Mouse (Mus musculus): ENCODE data around the gene Cep112. TPM values are rescaled to one million over a fixed set of nuclear protein-coding genes. Genes with fewer than 3 reads are reported as not detected.

The Cep112 gene
- polyA plus RNA-seq, 1 experiment, result not detected

DNA sequence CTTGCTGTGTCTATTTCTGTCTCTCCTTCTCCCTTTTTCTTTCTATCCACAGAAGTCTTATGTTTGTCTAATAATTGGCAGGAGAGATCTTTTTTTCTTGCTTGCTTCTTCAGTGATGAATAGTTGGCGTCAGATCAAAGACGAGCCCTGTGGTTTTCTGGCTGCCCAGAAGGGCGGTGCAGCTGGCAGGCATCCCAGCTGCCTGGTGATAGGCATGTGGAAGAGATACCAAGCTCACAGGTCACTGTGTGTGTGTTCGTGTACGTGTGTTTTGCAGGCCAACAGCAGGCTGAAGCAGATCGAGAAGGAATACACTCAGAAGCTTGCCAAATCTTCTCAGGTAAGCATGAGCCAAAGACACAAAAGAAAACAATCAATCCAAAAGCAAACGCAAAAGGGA is 327.3 kb downstream of the Cep112 start:
- H3K9me3 ChIP-seq (ENCODE audit: control insufficient read depth, low read length), result no peaks in the 10 kb centered on the region
- TF ChIP-seq GATA1 (IDR thresholded peaks at IDR 0.05; ENCODE audit: low read length), result no peak
- no peak for TF ChIP-seq TAL1 (IDR thresholded peaks at IDR 0.05; ENCODE audit: low read length)
- no peaks in the 10 kb centered on the region for H3K36me3 ChIP-seq (ENCODE audit: control insufficient read depth)
- no peaks in the 10 kb centered on the region for H3K27me3 ChIP-seq (ENCODE audit: control insufficient read depth)
- H3K4me1 ChIP-seq (ENCODE audit: control insufficient read depth), result no peaks in the 10 kb centered on the region
- H3K4me3 ChIP-seq (replicated peaks), result no peak overlapping the region

DNA sequence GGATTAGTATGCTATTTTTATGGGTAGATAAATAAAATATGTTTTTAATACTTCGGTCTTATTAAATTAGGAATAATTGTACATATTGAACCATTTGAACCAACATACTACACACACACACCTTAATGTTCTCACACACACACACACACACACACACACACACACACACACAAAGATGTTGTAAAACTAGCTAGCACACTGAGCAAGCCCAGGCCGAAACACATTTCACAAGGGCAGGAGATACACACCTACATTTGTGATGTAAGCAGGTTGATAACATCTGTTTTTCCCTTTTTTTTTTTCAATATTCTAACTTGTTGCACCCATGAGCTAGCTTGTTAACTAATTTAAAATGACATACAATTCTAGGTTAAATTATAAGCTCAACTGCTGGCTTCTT is 327.8 kb downstream of the Cep112 start:
- Histone ChIP-seq H3K4me3 (replicated peaks) (no peak overlapping the region), H3K36me3 (ENCODE audit: control insufficient read depth) (no peaks in the 10 kb centered on the region), H3K9me3 (ENCODE audit: control insufficient read depth, low read length) (no peaks in the 10 kb centered on the region), H3K4me1 (ENCODE audit: control insufficient read depth) (no peaks in the 10 kb centered on the region), H3K27me3 (ENCODE audit: control insufficient read depth) (no peaks in the 10 kb centered on the region)
- TF ChIP-seq GATA1 (IDR thresholded peaks at IDR 0.05; ENCODE audit: low read length), result no peak
- no peak for TF ChIP-seq TAL1 (IDR thresholded peaks at IDR 0.05; ENCODE audit: low read length)

DNA sequence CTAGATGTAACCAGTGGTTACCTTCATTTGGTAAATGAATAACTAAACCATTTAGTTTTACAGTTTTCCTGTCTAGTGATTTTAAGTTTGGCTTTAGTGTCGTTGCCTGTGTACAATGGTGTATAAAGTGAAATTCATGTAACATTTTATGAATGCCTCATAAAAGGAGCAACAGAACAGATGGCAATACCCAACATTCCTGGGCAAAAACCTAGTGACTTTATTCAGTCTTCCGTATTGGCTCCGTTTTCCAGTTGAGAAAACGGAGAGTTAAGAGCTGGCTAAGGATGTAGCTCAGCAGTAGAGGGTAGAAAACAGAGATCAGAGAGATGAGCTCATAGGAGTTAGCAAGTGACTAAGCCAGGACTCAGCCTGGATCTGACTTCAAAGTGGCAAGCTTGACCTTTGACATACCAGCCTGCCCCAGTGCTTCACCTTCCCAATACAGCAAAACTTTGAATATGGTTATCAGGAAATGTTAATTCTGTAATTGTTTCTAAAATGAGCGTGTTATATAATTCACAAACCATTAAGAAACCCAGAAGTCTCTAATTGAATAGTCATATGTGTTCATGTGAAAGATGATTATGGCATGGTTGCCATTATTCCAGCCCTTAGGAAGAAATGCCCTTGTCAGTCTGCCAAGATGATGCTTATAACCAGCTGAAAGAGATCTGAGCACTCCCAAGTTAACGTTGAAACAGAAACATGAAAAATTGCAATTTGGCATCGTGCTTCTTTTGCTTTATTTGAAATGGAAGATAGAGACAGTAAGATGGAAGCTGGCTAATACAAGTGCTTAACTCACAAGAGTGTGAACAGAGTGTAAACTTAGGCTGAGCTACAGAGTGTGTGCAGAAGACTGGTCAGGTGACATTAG is 328.6 kb downstream of the Cep112 start:
- Histone ChIP-seq H3K36me3 (ENCODE audit: control insufficient read depth) (no peaks in the 10 kb centered on the region), H3K9me3 (ENCODE audit: control insufficient read depth, low read length) (no peaks in the 10 kb centered on the region), H3K4me3 (replicated peaks) (no peak overlapping the region), H3K27me3 (ENCODE audit: control insufficient read depth) (no peaks in the 10 kb centered on the region), H3K4me1 (ENCODE audit: control insufficient read depth) (no peaks in the 10 kb centered on the region)
- no peak for TF ChIP-seq GATA1 (IDR thresholded peaks at IDR 0.05; ENCODE audit: low read length)
- no peak for TF ChIP-seq TAL1 (IDR thresholded peaks at IDR 0.05; ENCODE audit: low read length)

DNA sequence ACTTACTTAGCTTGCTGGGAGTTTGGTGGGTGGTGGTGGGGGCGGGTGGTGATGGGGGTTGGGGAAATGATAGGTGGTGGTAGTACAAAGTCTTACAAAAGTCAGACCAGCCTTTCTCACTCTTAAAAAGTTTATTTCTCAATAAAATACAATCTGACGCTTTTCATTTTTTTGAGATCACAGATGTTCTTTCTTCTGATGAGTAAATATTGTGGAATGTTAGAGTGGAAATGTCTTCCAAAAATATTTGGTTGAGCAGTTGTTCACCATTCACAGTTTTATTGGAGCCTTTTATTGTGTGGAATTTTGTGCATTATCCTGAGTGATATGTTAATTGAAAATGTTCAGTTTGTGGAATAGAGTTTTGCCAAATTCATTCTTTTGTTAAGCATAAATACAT is 332.2 kb downstream of the Cep112 start:
- H3K4me1 ChIP-seq (ENCODE audit: control insufficient read depth), result no peaks in the 10 kb centered on the region
- no peak overlapping the region for H3K4me3 ChIP-seq (replicated peaks)
- H3K27me3 ChIP-seq (ENCODE audit: control insufficient read depth), result no peaks in the 10 kb centered on the region
- no peaks in the 10 kb centered on the region for H3K36me3 ChIP-seq (ENCODE audit: control insufficient read depth)
- TF ChIP-seq TAL1 (IDR thresholded peaks at IDR 0.05; ENCODE audit: low read length) (no peak), GATA1 (IDR thresholded peaks at IDR 0.05; ENCODE audit: low read length) (no peak)
- H3K9me3 ChIP-seq (ENCODE audit: control insufficient read depth, low read length), result no peaks in the 10 kb centered on the region

DNA sequence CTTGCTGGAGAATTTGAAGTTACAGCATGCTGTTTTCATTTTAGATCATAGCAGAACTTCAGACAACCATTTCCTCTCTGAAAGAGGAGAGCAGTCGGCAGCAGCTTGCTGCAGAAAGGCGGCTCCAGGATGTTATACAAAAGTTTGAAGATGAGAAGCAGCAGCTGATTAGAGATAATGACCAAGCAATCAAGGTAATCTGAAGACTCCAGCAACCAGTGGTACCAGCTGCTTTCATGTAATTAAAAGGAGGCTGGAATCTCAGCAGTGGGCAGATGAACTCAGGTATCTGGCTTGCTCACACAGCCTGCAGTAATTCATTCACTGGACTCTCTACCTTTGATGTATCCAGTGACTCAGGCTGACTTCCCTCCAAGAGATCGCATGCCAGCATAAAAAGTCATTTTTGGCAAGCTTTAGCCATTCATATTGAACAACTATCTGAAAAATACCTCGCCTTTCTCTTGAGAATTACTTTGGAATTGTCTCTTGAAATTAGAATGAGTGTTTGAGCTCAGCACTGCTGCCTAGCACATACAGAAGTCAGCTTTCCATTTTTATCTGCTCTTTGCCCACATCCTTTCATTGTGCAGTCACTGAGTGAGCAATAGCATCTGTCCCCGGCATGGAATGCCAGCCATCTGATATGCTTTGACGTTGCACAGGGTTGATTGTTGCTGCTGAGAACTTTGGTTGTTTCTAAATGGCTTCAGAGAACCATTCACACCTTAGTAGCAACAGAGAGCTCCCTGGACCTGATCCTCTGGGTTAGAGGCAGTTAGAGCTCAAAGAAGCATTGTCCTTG is 332.8 kb downstream of the Cep112 start:
- H3K36me3 ChIP-seq (ENCODE audit: control insufficient read depth), result no peaks in the 10 kb centered on the region
- TF ChIP-seq GATA1 (IDR thresholded peaks at IDR 0.05; ENCODE audit: low read length) (no peak), TAL1 (IDR thresholded peaks at IDR 0.05; ENCODE audit: low read length) (no peak)
- no peaks in the 10 kb centered on the region for H3K9me3 ChIP-seq (ENCODE audit: control insufficient read depth, low read length)
- H3K4me3 ChIP-seq (replicated peaks), result no peak overlapping the region
- no peaks in the 10 kb centered on the region for H3K27me3 ChIP-seq (ENCODE audit: control insufficient read depth)
- H3K4me1 ChIP-seq (ENCODE audit: control insufficient read depth), result no peaks in the 10 kb centered on the region

DNA sequence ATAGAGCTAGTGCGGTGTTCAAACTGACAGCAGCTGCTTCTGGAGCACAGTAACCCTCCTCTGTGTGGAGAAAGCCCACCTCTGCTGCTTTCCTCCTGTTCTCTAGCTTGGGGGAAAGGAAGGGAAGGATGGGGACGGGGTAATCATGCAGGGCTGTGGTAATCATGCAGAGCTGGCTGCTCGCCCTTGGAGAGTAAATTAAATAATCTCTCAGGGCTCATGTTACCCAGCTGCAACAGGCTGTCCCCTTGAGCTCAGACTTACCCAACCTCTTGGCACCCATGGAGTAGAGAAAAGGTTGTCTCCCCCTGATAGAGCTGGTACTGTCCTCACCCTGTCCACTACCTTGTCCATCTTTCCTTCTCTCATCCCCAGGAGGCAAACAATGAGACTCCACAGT is 345.1 kb downstream of the Cep112 start:
- H3K4me3 ChIP-seq (replicated peaks), result no peak overlapping the region
- TF ChIP-seq TAL1 (IDR thresholded peaks at IDR 0.05; ENCODE audit: low read length) (no peak), GATA1 (IDR thresholded peaks at IDR 0.05; ENCODE audit: low read length) (no peak)
- no peaks in the 10 kb centered on the region for H3K36me3 ChIP-seq (ENCODE audit: control insufficient read depth)
- H3K9me3 ChIP-seq (ENCODE audit: control insufficient read depth, low read length), result no peaks in the 10 kb centered on the region
- no peaks in the 10 kb centered on the region for H3K27me3 ChIP-seq (ENCODE audit: control insufficient read depth)
- no peaks in the 10 kb centered on the region for H3K4me1 ChIP-seq (ENCODE audit: control insufficient read depth)

DNA sequence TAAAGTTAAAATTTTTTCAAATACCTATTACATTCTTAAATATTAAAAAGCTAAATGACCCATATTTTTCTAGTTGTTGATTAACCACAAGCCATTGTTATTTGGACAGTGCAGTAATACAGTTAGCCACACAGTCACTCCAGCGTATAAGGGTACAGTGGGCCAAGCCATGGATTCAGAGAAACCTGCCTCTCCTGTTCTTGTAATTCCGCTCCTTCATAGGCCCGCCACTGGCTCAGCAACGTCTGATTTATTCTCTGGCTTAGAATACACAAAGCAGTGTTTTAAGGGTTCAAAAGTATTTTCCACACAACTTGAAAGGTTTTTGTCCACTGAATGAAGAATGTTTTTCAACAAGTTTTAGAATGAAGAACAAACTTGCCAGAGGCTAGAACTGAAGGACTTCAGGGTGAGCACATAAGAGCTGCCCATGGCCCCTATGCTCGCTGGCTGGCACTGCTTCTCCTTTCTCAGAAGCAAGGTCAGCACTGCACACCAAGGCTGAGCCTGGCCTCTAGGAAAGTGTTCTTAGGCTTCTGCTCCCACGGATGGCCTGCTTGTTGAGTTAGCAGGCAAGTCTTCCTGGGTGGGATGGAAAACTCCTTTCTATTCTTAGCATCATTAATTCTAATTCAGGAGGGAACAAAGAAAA is 349.2 kb downstream of the Cep112 start:
- TF ChIP-seq TAL1 (IDR thresholded peaks at IDR 0.05; ENCODE audit: low read length) (no peak), GATA1 (IDR thresholded peaks at IDR 0.05; ENCODE audit: low read length) (no peak)
- no peaks in the 10 kb centered on the region for H3K4me1 ChIP-seq (ENCODE audit: control insufficient read depth)
- H3K27me3 ChIP-seq (ENCODE audit: control insufficient read depth), result no peaks in the 10 kb centered on the region
- H3K36me3 ChIP-seq (ENCODE audit: control insufficient read depth), result no peaks in the 10 kb centered on the region
- no peak overlapping the region for H3K4me3 ChIP-seq (replicated peaks)
- no peaks in the 10 kb centered on the region for H3K9me3 ChIP-seq (ENCODE audit: control insufficient read depth, low read length)

DNA sequence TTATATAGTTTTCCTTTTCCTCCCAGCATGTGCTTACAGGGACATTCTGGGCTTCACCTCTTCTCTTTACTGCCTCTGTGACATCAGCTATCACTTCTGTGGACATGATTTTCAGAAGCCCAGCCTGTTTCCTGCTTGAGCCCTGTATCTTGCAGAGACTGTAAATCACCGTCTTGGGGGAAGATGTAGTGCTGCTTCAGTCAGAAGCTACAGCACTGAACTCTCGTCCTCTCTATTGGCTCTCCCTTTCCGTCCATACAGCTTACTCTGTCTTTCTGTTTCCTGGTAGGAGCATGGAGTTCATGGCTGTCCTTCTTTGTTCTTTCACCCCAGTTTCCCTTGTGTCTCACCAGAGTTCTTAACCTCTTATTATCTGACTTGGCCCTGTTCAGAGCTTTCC is 352.2 kb downstream of the Cep112 start:
- TF ChIP-seq TAL1 (IDR thresholded peaks at IDR 0.05; ENCODE audit: low read length), result no peak
- no peak for TF ChIP-seq GATA1 (IDR thresholded peaks at IDR 0.05; ENCODE audit: low read length)

More for the DNA sequence above, 352.2 kb downstream of the Cep112 start:
- H3K4me1 ChIP-seq (ENCODE audit: control insufficient read depth), result no peaks in the 10 kb centered on the region
- H3K27me3 ChIP-seq (ENCODE audit: control insufficient read depth), result no peaks in the 10 kb centered on the region
- no peaks in the 10 kb centered on the region for H3K9me3 ChIP-seq (ENCODE audit: control insufficient read depth, low read length)
- H3K36me3 ChIP-seq (ENCODE audit: control insufficient read depth), result no peaks in the 10 kb centered on the region
- no peak overlapping the region for H3K4me3 ChIP-seq (replicated peaks)

All from erythroblast, embryonic 14.5 days (primary cell).